Mouse (Mus musculus): ENCODE measurements at regions not wholly inside any gene's neighbourhood (a gene's known extent, or its start where the extent isn't known, plus 50 kb on each side); places are given as distances from the start of the nearest gene placed in this dataset.

GRCm38 (mm10) chr7:95460889-95461288 is 710.2 kb upstream of the Tenm4 start:
- no peak overlapping the region for H3K27ac ChIP-seq (ENCODE audit: insufficient read depth, low read depth, low read length)
- TF ChIP-seq POLR2A (IDR thresholded peaks at IDR 0.05; ENCODE audit: insufficient read depth, low read depth, low read length): no peak
- TF ChIP-seq CTCF (IDR thresholded peaks at IDR 0.05; ENCODE audit: insufficient read depth, low read depth, low read length): no peak
- no peaks in the 10 kb centered on the region for H3K4me1 ChIP-seq (ENCODE audit: control insufficient read depth, insufficient read depth, low read length)
- H3K4me3 ChIP-seq (ENCODE audit: insufficient read depth, low read depth, low read length): no peak overlapping the region
- 93% methylated on average over 4 of the region's 4 CpGs for WGBS

DNA sequence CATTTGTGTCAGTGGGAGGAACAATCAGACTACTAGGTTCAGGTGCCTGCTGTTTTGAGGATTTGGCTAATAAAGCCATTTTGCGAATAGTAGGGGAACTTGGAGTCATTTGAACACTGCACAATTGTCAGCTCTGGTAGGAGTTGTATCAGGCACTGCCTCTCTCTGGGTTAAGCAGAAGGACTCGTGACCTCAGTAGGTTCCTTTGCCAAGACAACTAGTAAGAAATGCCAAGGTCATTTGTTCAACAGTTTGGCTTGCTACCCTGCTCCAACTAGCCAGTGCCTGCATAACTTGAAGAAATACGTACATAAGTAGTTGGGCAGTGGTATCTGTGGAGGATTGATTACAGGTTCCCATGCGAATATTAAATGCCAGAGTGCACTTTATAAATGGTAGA is 705.5 kb upstream of the Tenm4 start:
- H3K27ac ChIP-seq (ENCODE audit: insufficient read depth, low read depth, low read length): no peak overlapping the region
- H3K4me3 ChIP-seq (ENCODE audit: insufficient read depth, low read depth, low read length): no peak overlapping the region
- 75% methylated on average over 4 of the region's 4 CpGs for WGBS
- H3K4me1 ChIP-seq (ENCODE audit: control insufficient read depth, insufficient read depth, low read length): no peaks in the 10 kb centered on the region
- TF ChIP-seq CTCF (IDR thresholded peaks at IDR 0.05; ENCODE audit: insufficient read depth, low read depth, low read length) (no peak), POLR2A (IDR thresholded peaks at IDR 0.05; ENCODE audit: insufficient read depth, low read depth, low read length) (no peak)

- TF ChIP-seq POLR2A (IDR thresholded peaks at IDR 0.05; ENCODE audit: insufficient read depth, low read depth, low read length): no peak
- H3K4me1 ChIP-seq (ENCODE audit: control insufficient read depth, insufficient read depth, low read length): no peaks in the 10 kb centered on the region
- 42% methylated on average over 3 of the region's 3 CpGs for WGBS
- H3K4me3 ChIP-seq (ENCODE audit: insufficient read depth, low read depth, low read length): no peak overlapping the region
- no peak overlapping the region for H3K27ac ChIP-seq (ENCODE audit: insufficient read depth, low read depth, low read length)
These were observed 704.0 kb upstream of the Tenm4 start for GRCm38 (mm10) chr7:95467028-95467427.

- H3K27ac ChIP-seq (ENCODE audit: insufficient read depth, low read depth, low read length): no peak overlapping the region
- WGBS: 49% methylated on average over 4 of the region's 4 CpGs
- TF ChIP-seq CTCF (IDR thresholded peaks at IDR 0.05; ENCODE audit: insufficient read depth, low read depth, low read length) (no peak), POLR2A (IDR thresholded peaks at IDR 0.05; ENCODE audit: insufficient read depth, low read depth, low read length) (no peak)
- no peak overlapping the region for H3K4me3 ChIP-seq (ENCODE audit: insufficient read depth, low read depth, low read length)
- H3K4me1 ChIP-seq (ENCODE audit: control insufficient read depth, insufficient read depth, low read length): no peaks in the 10 kb centered on the region
These were observed 697.2 kb upstream of the Tenm4 start for GRCm38 (mm10) chr7:95473892-95474291.

DNA sequence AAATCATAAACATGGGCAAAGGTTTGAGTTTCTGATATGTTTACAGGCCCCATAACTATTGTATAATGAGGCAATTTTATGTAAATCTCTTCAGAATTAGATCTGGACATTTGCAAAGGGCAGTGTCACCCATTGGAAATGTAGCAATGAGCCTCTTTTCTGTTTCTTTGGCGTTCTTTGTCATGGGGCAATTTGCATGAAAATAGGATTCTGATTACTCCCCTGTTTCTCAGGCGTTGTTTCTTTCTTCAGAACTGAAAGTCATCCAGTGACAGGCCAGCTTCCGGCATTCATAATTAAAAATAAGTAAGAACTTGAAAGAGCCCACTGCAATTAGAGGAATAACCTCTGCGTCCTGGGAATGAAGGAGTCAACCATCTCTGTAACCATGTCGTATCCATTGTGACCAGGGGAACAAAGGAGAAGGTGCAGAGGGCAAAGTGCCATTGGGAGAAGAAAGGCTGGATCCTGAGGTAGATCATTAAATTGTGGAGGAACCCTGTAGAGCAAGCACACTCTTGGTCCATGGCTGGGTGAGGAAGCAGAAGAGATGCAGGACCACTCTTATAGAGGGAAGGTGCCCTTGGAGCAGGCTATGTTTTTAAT is 690.8 kb upstream of the Tenm4 start:
- H3K4me3 ChIP-seq (ENCODE audit: insufficient read depth, low read depth, low read length): no peak overlapping the region
- WGBS: 41% methylated on average over 5 of the region's 5 CpGs
- no peaks in the 10 kb centered on the region for H3K4me1 ChIP-seq (ENCODE audit: control insufficient read depth, insufficient read depth, low read length)
- H3K27ac ChIP-seq (ENCODE audit: insufficient read depth, low read depth, low read length): no peak overlapping the region
- no peak for TF ChIP-seq POLR2A (IDR thresholded peaks at IDR 0.05; ENCODE audit: insufficient read depth, low read depth, low read length)
- TF ChIP-seq CTCF (IDR thresholded peaks at IDR 0.05; ENCODE audit: insufficient read depth, low read depth, low read length): no peak

GRCm38 (mm10) chr7:95489666-95490065 is 681.4 kb upstream of the Tenm4 start:
- TF ChIP-seq CTCF (IDR thresholded peaks at IDR 0.05; ENCODE audit: insufficient read depth, low read depth, low read length): no peak

DNA sequence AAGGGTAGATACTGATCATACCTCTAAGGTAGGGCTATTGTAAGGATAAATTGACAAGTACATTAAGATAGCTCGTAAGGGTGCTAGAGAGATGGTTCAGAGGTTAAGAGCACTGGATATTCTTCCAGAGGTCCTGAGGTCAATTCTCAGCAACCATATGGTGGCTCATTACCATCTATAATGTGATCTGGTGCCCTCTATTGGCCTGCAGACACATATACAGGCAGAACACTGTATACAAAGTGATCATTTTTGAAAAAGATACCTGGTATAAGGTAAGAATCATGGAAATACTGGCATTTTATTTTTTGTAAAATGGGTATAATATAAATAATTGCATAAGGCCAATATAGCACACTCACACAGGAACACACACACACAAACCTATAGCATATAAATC is 676.3 kb upstream of the Tenm4 start:
- TF ChIP-seq POLR2A (IDR thresholded peaks at IDR 0.05; ENCODE audit: insufficient read depth, low read depth, low read length) (no peak), CTCF (IDR thresholded peaks at IDR 0.05; ENCODE audit: insufficient read depth, low read depth, low read length) (no peak)
- 89% methylated on average over 1 of the region's 1 CpGs for WGBS
- H3K27ac ChIP-seq (ENCODE audit: insufficient read depth, low read depth, low read length): no peak overlapping the region
- H3K4me1 ChIP-seq (ENCODE audit: control insufficient read depth, insufficient read depth, low read length): no peaks in the 10 kb centered on the region
- no peak overlapping the region for H3K4me3 ChIP-seq (ENCODE audit: insufficient read depth, low read depth, low read length)

More at GRCm38 (mm10) chr7:95489666-95490065, 681.4 kb upstream of the Tenm4 start:
- H3K27ac ChIP-seq (ENCODE audit: insufficient read depth, low read depth, low read length): no peak overlapping the region
- no peaks in the 10 kb centered on the region for H3K4me1 ChIP-seq (ENCODE audit: control insufficient read depth, insufficient read depth, low read length)
- H3K4me3 ChIP-seq (ENCODE audit: insufficient read depth, low read depth, low read length): no peak overlapping the region
- WGBS: 25% methylated on average over 4 of the region's 4 CpGs

GRCm38 (mm10) chr7:95502959-95503358 is 668.1 kb upstream of the Tenm4 start:
- Histone ChIP-seq H3K4me1 (ENCODE audit: control insufficient read depth, insufficient read depth, low read length) (no peaks in the 10 kb centered on the region), H3K4me3 (ENCODE audit: insufficient read depth, low read depth, low read length) (no peak overlapping the region), H3K27ac (ENCODE audit: insufficient read depth, low read depth, low read length) (no peak overlapping the region)
- TF ChIP-seq CTCF (IDR thresholded peaks at IDR 0.05; ENCODE audit: insufficient read depth, low read depth, low read length) (no peak), POLR2A (IDR thresholded peaks at IDR 0.05; ENCODE audit: insufficient read depth, low read depth, low read length) (no peak)
- 24% methylated on average over 6 of the region's 6 CpGs for WGBS

DNA sequence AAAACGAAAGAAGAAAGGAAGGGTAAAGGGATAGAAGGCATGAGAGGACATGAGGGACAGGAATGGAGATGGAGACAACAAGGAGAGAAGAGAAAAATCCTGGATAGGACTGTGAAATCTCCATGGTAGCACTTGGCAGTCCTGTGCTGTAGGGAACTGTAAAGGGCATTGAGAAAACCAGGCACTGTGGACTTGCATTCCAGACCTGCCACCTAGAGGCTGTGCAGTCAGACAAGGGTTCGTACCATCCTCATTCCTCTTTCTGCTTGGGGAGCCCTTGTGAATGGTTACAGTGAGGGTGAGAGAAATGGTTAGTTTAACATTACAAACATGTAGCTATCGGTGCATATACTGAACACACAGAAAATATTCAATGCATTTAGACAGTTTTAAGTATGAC is 623.8 kb upstream of the Tenm4 start:
- TF ChIP-seq POLR2A (IDR thresholded peaks at IDR 0.05; ENCODE audit: insufficient read depth, low read depth, low read length): no peak
- no peak for TF ChIP-seq CTCF (IDR thresholded peaks at IDR 0.05; ENCODE audit: insufficient read depth, low read depth, low read length)

GRCm38 (mm10) chr7:95550099-95550498 is 620.9 kb upstream of the Tenm4 start:
- Histone ChIP-seq H3K4me1 (ENCODE audit: control insufficient read depth, insufficient read depth, low read length) (no peaks in the 10 kb centered on the region), H3K27ac (ENCODE audit: insufficient read depth, low read depth, low read length) (no peak overlapping the region), H3K4me3 (ENCODE audit: insufficient read depth, low read depth, low read length) (no peak overlapping the region)
- TF ChIP-seq CTCF (IDR thresholded peaks at IDR 0.05; ENCODE audit: insufficient read depth, low read depth, low read length) (no peak), POLR2A (IDR thresholded peaks at IDR 0.05; ENCODE audit: insufficient read depth, low read depth, low read length) (no peak)
- WGBS: 80% methylated on average over 3 of the region's 3 CpGs

More for the DNA sequence above, 623.8 kb upstream of the Tenm4 start:
- Histone ChIP-seq H3K27ac (ENCODE audit: insufficient read depth, low read depth, low read length) (no peak overlapping the region), H3K4me3 (ENCODE audit: insufficient read depth, low read depth, low read length) (no peak overlapping the region), H3K4me1 (ENCODE audit: control insufficient read depth, insufficient read depth, low read length) (no peaks in the 10 kb centered on the region)
- WGBS: 53% methylated on average over 3 of the region's 3 CpGs

Measured in olfactory bulb, adult 2 months (tissue).